In genomic region chr11:60294630-60295313, GRCm38 (mm10) we compare ENCODE assay signal across 10 mouse cellular contexts. TPM values are rescaled to one million over a fixed set of nuclear protein-coding genes. Genes with fewer than 3 reads are reported as not detected.
DNase-seq lines count a peak whose midpoint lies in the region; ATAC-seq and TF ChIP-seq lines count a peak whose summit lies in the region.
"Had no signal": no experiment of that assay in that cellular context is flagged by ENCODE, and none has a peak within 500 bp of the region (broad histone marks: within the 10 kb centered on the region; RNA-seq: fewer than 3 reads in every experiment).

No protein-coding gene starts in this region.

- no peaks in the 10 kb centered on the region for H3K27me3 ChIP-seq in lung, embryonic 16.5 days (ENCODE audit: control insufficient read depth, insufficient read depth, low read depth, low read length)
- H3K27me3 ChIP-seq in lung, postnatal 0 days (replicated peaks; ENCODE audit: insufficient read depth, low read length), result no peaks in the 10 kb centered on the region
- no peaks in the 10 kb centered on the region for H3K27me3 ChIP-seq in forebrain, embryonic 16.5 days (replicated peaks; ENCODE audit: control insufficient read depth, insufficient read depth, low read length)
- no peaks in the 10 kb centered on the region for H3K27me3 ChIP-seq in liver, embryonic 15.5 days
- H3K27me3 ChIP-seq: heart, embryonic 15.5 days had no signal

- no peak overlapping the region for H3K4me3 ChIP-seq in lung, embryonic 16.5 days (ENCODE audit: low read length)
- H3K4me3 ChIP-seq in lung, postnatal 0 days (ENCODE audit: low read depth, low read length), result no peak overlapping the region
- H3K4me3 ChIP-seq in forebrain, embryonic 16.5 days (replicated peaks; ENCODE audit: low read length), result no peak overlapping the region
- peak overlapping the region; percentile 29 for H3K4me3 ChIP-seq in liver, embryonic 15.5 days (replicated peaks)
- H3K4me3 ChIP-seq: heart, embryonic 15.5 days had no signal

- H3K4me1 ChIP-seq in lung, embryonic 16.5 days (replicated peaks; ENCODE audit: control insufficient read depth, insufficient read depth, low read length), result peaks cover 35% of the 10 kb centered on the region
- no peaks in the 10 kb centered on the region for H3K4me1 ChIP-seq in lung, postnatal 0 days (ENCODE audit: insufficient read depth, low read depth, low read length)
- H3K4me1 ChIP-seq in forebrain, embryonic 16.5 days (replicated peaks; ENCODE audit: control insufficient read depth, insufficient read depth, low read length), result peaks cover 35% of the 10 kb centered on the region
- peaks cover 48% of the 10 kb centered on the region for H3K4me1 ChIP-seq in liver, embryonic 15.5 days (replicated peaks)

- no peak for ATAC-seq in lung, embryonic 16.5 days (ENCODE audit: low read depth)
- no peak for ATAC-seq in lung, postnatal 0 days
- peak; percentile 39 for ATAC-seq in forebrain, embryonic 16.5 days
- ATAC-seq in liver, embryonic 15.5 days (ENCODE audit: insufficient read depth), result peak; percentile 95

- H3K36me3 ChIP-seq in lung, embryonic 16.5 days (ENCODE audit: control insufficient read depth, insufficient read depth, low read length), result no peaks in the 10 kb centered on the region
- H3K36me3 ChIP-seq in lung, postnatal 0 days (ENCODE audit: insufficient read depth, low read length), result no peaks in the 10 kb centered on the region
- H3K36me3 ChIP-seq in forebrain, embryonic 16.5 days (ENCODE audit: control insufficient read depth, insufficient read depth), result no peaks in the 10 kb centered on the region
- H3K36me3 ChIP-seq in liver, embryonic 15.5 days (replicated peaks), result no peaks in the 10 kb centered on the region
- H3K36me3 ChIP-seq: heart, embryonic 15.5 days had no signal

- no peak for DNase-seq in lung, postnatal 0 days (ENCODE audit: low spot score)
- peak; percentile 28 for DNase-seq in yolk sac, embryonic 10.5 days (ENCODE audit: low spot score)
- DNase-seq in gastrocnemius, postnatal 10 days, result no peak
- no peak for DNase-seq in adrenal gland, postnatal 25 days
- no peak for DNase-seq in heart, postnatal 36 days
- DNase-seq: thymus, postnatal 14 days had no signal

- H3K4me2 ChIP-seq in lung, embryonic 16.5 days (ENCODE audit: low read depth, low read length), result no peak overlapping the region
- H3K4me2 ChIP-seq in lung, postnatal 0 days (replicated peaks; ENCODE audit: low read depth, low read length), result no peak overlapping the region
- H3K4me2 ChIP-seq in forebrain, embryonic 16.5 days (ENCODE audit: low read length), result no peak overlapping the region
- peak overlapping the region; percentile 60 for H3K4me2 ChIP-seq in liver, embryonic 15.5 days
- H3K4me2 ChIP-seq: heart, embryonic 15.5 days had no signal

- 43% methylated on average over 5 of the region's 5 CpGs for WGBS in lung, embryonic 16.5 days
- 64% methylated on average over 5 of the region's 5 CpGs for WGBS in lung, postnatal 0 days
- 29% methylated on average over 5 of the region's 5 CpGs for WGBS in forebrain, embryonic 16.5 days
- 39% methylated on average over 5 of the region's 5 CpGs for WGBS in liver, embryonic 15.5 days (ENCODE audit: insufficient replicate concordance)

- no peak for TF ChIP-seq EP300 in lung, postnatal 0 days (IDR thresholded peaks at IDR 0.05)

- intact Hi-C loops in heart, postnatal 36 days (cut with DNase I), result loop anchor here (5.0 kb wide), 1 partner anchor 412 kb away; no protein-coding TSS in a partner anchor

- no peak overlapping the region for H3K9ac ChIP-seq in lung, embryonic 16.5 days (ENCODE audit: low read length)
- H3K9ac ChIP-seq in lung, postnatal 0 days (replicated peaks; ENCODE audit: low read depth), result no peak overlapping the region
- H3K9ac ChIP-seq in forebrain, embryonic 16.5 days (replicated peaks; ENCODE audit: low read depth, low read length), result no peak overlapping the region
- peak overlapping the region; percentile 38 for H3K9ac ChIP-seq in liver, embryonic 15.5 days
- H3K9ac ChIP-seq: heart, embryonic 15.5 days had no signal

- TF ChIP-seq CTCF in lung, postnatal 0 days (IDR thresholded peaks at IDR 0.05), result no peak

- no peaks in the 10 kb centered on the region for H3K9me3 ChIP-seq in lung, embryonic 16.5 days (ENCODE audit: control insufficient read depth, low read length)
- no peaks in the 10 kb centered on the region for H3K9me3 ChIP-seq in lung, postnatal 0 days (ENCODE audit: low read length)
- H3K9me3 ChIP-seq in forebrain, embryonic 16.5 days (ENCODE audit: control insufficient read depth, low read length), result no peaks in the 10 kb centered on the region
- no peaks in the 10 kb centered on the region for H3K9me3 ChIP-seq in liver, embryonic 15.5 days (replicated peaks)
- H3K9me3 ChIP-seq: heart, embryonic 15.5 days had no signal

- H3K27ac ChIP-seq in lung, embryonic 16.5 days (ENCODE audit: low read length), result 0 out of 2 replicates have a peak overlapping the region, but pooled peaks have one; percentile 10
- no peak overlapping the region; the same call in 1 of the 2 replicates for H3K27ac ChIP-seq in lung, postnatal 0 days (ENCODE audit: low read length)
- peak overlapping the region; percentile 77 for H3K27ac ChIP-seq in forebrain, embryonic 16.5 days (ENCODE audit: low read length)
- peak overlapping the region; percentile 85 for H3K27ac ChIP-seq in liver, embryonic 15.5 days (replicated peaks)
- H3K27ac ChIP-seq: heart, embryonic 15.5 days had no signal

RNA-seq across cellular contexts. Expression of gene Tom1l2, which starts 57.9 kb away (rescaled TPM):
- polyA plus RNA-seq in lung, embryonic 16.5 days (2015; fragmentation: Nextera tagmentation; extraction: Ambion mirVana), result 29.6 and 33.4 TPM in 2 replicates
- 19.1 and 19.7 TPM in 2 replicates for polyA plus RNA-seq in lung, postnatal 0 days (2015; fragmentation: Nextera tagmentation; extraction: Ambion mirVana)
- 56.5 and 62.0 TPM in 2 replicates for polyA plus RNA-seq in forebrain, embryonic 16.5 days (2015; fragmentation: Nextera tagmentation; extraction: Ambion mirVana)
- 5.3 and 5.8 TPM in 2 replicates for polyA plus RNA-seq in liver, embryonic 15.5 days (2015; fragmentation: Nextera tagmentation; extraction: Ambion mirVana)
- total RNA-seq in gastrocnemius, postnatal 10 days (2021), result 10 to 100 TPM; 38.6 to 45.1 TPM
- 74.6 and 95.4 TPM in 2 replicates for total RNA-seq in adrenal gland, postnatal 25 days (2021)
- 100 to 1,000 TPM; 101 to 113 TPM for total RNA-seq in heart, postnatal 36 days (2021)

RNA-seq across cellular contexts. Expression of gene Drc3, which starts 58.4 kb away (rescaled TPM):
- 11.2 and 11.3 TPM in 2 replicates for polyA plus RNA-seq in lung, embryonic 16.5 days (2015; fragmentation: Nextera tagmentation; extraction: Ambion mirVana)
- polyA plus RNA-seq in lung, postnatal 0 days (2015; fragmentation: Nextera tagmentation; extraction: Ambion mirVana), result 16.8 and 18.0 TPM in 2 replicates
- polyA plus RNA-seq in forebrain, embryonic 16.5 days (2015; fragmentation: Nextera tagmentation; extraction: Ambion mirVana), result 4.6 and 4.7 TPM in 2 replicates
- 0.25 and 0.48 TPM in 2 replicates for polyA plus RNA-seq in liver, embryonic 15.5 days (2015; fragmentation: Nextera tagmentation; extraction: Ambion mirVana)
- 1 to 10 TPM; 1.3 to 1.6 TPM for total RNA-seq in gastrocnemius, postnatal 10 days (2021)
- 0.81 and 2.3 TPM in 2 replicates for total RNA-seq in adrenal gland, postnatal 25 days (2021)
- total RNA-seq in heart, postnatal 36 days (2021), result 1 to 10 TPM; 2.4 to 2.5 TPM

Comparison
In these comparisons a context has a peak if more than half of its experiments do, and no peak if none do; other contexts are left out.
1. ATAC-seq: peak in forebrain, embryonic 16.5 days (single experiment) and liver, embryonic 15.5 days (single experiment); none in lung, embryonic 16.5 days (single experiment) and lung, postnatal 0 days (single experiment).